Mouse (Mus musculus) mesoderm, embryonic 11.5 days (tissue): ENCODE measurements around the gene Hils1.

Experiments used
- DNase-seq: peaks from one replicate; pipeline ENCODE4 v3.0.0-alpha.2; 2012; ENCODE audit warnings: low read depth, low spot score

Hils1 gene

DNA sequence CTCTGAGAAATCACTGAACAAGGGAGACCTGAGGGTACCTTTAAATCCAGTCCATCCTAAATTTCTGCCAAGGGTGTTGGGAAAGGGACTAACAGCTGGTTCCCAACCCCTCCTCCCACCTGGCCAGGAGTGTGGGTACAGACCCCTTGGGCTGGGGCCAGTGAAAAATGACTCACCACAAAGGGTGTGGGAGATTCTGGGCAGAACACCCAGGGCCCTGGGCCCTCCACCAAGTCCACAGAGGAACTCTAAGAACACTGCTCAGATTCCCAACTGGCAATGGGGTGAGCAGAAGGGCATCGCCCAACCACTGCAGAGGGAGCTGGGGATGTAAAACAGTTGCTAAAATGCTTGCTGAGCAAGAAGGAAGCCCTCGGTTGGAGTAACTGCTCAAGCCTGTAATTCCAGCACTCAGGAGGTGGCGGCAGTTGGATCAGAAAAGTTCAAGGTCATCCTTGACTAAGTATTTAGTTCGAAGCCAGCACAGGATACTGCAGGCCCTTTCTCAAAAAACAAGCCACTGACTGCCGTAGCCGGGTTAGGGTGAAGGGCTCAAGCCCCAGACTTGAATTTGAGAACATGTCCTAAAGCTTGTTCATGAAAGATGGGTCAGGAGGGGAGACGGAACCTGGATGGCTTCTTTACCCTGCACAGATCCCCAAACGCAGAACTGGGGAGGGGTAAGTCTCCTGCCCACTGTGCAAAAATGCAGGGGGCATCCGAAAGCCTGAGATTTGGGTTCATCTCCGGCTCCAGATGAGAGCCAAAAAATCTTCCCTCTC lies 21.6 kb downstream of the Hils1 start:
- no peak for DNase-seq

DNA sequence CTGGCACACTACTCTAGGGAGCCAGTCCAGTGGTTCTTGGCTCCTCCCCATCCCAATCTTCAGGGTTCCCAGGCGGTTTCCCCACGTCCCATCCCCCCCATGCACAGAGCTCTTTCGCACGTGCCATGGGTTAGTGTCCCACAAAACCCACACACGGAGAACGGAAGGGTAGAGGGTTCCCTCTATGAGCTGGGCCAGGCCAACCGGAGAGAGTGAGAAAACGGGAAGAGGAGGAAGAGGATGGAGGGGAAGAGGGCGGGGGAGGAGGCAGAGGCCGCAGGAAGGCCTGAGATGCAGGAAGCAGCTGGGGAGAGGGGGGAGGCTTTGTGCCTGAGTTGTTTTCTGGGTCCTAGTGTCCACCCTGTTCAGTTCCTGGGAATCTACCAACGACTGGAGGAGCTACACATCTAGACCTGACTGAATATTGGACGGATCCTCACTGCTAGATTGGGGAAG lies 22.2 kb downstream of the Hils1 start:
- peak; percentile 93 for DNase-seq

DNA sequence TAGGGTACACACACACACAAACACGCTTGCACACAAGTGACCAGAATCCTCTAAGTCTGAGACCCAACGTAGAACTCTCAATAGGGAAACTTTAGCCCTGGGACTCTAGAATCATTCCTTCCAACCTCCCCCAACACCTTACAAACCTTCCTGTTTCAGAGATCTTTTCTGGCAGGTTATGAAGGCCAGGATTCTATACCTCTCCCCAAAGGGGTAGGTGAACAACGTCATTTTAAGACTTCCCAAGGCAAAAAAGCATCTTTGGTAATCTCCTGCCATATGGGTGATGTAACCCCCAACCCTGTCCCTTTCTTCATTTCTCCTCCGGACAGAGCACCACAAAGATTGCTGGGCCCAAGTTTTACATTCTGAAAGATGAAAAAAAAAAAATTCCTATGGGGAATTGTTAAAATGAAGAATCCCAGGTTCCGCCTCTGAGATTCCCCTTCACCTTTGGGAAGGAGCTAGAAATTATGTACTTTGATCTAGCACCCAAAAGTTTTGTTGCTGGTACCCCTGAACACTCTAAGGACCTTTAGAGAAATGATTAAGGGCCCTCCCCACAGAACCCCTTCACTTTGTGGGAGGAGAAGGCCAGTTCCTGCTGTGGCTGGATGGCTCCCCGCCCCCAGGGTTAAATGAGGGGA lies 22.8 kb downstream of the Hils1 start:
- no peak for DNase-seq

DNA sequence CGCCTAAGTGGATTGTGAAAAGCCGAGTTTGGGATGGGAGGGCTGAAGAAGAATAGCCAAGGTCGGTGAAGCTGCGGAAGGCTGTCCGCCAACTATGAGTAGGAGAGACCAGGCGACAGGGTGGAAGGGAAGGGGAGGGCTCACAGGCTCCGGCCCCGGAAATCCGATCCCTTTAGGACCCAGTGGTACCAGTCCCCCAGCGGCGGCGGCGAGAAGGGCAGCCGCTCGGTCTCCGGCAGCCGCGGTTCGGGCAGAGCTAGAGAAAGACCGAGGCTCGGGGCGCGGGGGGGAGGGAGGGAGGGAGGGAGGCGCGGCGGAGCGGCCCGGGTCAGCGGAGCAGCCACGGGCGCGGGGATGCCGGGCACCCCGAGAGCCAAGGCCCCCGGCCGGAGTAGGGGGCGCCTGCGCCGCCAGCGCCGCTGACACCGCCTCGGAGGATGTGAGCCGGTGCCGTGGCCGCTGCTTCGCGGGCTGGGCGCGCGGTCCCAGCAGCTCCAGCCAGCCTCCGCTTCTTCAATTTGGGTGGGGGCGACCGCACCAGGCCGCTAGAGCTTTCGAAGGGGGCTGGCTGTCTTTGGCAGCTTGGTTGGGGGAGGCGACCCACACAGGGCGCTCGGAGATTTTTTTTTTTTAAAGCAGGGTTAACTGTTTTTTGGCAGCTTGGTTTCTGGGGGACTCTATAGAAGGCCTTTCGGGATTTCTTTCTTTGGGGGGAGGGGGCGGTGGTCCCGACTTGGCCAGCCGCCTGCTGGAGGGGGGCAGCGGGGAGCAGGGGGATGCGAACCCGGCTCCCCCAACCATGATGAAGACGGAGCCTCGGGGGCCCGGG lies 23.6 kb downstream of the Hils1 start, which contains the start of gene Ppp1r9b:
Ppp1r9b (plus strand) TSS at position 287 of the 829 bp plus-strand sequence.
- peak; percentile 92 for DNase-seq

DNA sequence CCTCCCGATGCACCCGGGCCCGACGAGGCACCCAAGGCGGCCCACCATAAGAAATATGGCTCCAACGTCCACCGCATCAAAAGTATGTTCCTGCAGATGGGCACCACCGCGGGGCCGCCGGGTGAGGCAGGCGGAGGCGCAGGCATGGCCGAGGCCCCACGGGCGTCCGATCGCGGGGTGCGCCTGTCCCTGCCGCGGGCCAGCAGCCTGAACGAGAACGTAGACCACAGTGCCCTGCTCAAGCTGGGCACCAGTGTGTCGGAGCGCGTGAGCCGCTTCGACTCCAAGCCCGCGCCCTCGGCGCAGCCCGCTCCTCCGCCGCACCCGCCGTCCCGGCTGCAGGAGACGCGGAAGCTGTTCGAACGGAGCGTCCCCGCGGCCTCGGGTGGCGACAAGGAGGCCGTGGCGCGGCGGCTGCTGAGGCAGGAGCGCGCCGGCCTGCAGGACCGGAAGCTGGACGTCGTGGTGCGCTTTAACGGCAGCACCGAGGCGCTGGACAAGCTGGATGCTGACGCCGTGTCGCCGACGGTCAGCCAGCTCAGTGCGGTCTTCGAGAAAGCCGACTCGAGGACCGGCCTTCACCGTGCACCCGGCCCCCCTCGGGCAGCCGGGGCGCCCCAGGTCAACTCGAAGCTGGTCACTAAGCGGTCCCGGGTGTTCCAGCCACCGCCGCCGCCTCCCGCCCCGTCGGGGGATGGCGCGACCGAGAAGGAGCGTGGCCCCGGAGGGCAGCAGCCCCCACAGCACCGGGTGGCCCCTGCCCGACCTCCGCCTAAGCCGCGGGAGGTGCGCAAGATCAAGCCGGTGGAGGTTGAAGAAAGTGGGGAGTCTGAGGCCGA lies 24.5 kb downstream of the Hils1 start:
- DNase-seq, result no peak

DNA sequence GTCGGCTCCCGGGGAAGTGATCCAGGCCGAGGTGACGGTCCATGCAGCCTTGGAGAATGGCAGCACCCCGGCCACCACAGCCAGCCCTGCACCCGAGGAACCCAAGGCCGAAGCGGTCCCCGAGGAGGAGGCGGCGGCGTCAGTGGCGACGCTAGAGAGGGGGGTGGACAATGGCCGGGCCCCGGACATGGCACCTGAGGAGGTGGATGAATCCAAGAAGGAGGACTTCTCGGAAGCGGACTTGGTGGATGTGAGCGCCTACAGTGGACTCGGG lies 25.0 kb downstream of the Hils1 start:
- no peak for DNase-seq

DNA sequence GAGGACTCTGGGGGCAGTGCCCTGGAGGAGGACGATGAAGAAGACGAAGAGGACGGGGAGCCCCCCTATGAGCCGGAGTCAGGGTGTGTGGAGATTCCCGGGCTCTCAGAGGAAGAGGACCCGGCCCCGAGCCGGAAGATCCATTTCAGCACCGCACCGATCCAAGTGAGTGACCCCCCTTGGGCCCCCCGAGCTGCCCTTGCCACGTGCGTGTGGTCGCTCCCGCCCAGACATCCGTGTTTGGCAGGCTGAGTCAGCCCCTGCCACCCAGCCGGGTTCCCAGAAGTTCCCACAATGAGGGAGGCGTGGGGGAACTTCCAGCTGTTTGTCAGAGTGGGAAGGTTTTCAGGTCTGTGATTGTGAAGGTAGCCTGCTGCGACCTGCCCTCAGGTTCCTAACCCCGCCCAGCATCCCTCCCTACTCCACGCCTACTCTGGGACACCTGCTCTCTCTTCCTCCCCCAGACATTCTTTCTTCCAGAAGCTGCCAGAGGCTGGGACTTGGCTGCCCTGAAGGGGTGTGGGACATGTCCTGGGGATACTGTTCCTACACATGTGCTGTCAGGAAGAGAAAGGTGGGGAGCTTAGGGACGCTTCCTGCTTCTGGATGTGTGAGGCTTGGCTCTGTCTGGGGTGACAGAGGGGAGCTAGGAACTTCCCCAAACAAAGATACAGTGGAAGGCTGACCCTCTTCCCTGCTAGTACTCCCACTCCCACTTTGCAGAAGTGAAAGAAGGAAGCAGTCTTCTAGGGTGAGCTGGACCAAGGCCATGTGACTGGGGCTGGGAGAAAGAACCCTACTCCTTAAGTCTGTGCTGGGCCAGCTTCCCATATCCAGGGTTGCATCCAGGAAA lies 25.6 kb downstream of the Hils1 start:
- DNase-seq, result no peak

DNA sequence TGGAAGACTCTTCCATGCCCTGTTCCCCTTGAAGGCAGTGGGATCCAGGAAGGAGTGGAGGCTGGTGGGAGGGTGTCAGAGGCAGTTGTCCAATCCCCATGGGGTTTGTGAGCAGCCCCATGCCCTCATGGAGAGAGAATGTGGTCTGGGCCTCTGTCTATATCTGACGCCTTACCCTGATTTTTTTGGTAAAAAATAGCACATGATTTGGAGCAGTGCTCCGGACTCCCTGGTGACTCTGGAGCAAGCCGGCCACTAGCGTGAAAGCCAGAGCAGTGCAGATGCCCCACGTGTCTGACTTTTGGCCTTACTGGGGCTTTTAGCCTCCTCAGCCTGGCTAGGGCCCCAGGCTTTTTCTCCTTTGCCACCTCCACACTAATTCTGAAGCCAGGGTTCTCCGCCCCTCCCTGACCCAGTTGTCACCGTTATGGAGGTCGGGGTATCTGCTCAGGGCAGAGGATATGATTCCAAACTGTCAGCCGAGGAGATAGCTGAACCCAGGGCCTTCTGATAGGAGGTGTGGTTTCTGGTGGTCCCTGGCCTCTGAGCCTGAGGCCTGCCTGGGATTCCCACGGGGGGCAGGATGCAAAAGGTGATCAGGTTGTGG lies 26.9 kb downstream of the Hils1 start:
- DNase-seq, result no peak

DNA sequence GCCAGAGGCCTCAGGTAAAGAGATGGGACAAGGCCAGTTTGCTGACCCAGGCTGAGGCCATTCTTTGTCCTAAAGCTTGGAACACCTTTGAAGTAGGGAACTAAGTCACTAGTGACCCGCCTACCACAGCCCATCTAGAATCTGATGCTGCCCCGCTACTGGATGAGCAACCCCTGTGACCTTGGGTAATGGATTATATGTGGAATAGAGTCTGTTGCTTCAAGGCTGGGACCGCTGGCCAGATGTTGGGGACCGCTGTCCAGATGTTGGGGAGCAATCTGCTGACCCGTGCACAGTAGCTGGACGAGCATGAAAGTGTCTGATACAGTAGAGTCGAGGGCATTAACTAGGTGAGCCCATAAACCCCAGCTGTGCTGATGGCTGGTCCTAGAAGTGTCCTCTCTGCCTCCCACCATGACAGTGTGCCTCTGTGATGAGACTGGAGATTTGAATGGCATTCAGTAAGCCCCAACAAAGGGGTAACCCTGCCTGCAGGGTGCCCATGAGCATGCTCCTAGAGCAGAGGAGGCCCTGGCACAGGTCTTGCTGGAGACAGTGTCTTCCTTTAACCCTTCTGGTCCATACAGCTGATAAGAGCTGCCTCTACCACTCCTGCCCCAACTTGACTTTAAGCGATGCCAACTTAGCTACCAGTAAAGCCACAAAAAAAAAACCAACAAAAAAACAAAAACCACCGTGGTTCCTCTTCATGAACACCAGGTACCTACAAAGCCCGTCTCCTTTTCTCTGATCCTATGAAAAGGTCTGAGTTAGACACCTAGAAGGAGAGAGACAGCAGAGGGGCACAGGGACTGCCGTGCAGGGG lies 27.8 kb downstream of the Hils1 start:
- DNase-seq, result no peak

DNA sequence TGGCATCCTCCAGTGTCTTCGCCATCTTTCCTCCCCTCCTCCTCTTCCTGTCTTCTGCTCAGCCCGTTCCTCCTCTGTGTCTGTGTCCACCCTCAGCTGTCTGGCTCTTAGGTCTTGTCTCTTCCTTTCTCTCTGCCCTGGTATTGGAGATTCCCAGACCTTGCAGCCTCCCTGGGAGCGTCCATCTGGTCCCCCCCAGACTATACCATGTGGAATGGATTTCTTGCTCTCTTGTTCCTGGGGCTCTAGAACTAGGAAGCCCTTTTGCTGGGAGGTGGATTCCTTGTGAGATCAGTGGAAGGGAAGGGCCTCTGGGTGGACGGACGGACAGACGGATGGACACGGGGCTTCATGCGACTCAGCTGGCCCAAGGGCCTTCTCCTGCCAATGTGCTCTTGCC lies 28.7 kb downstream of the Hils1 start:
- DNase-seq, result no peak

DNA sequence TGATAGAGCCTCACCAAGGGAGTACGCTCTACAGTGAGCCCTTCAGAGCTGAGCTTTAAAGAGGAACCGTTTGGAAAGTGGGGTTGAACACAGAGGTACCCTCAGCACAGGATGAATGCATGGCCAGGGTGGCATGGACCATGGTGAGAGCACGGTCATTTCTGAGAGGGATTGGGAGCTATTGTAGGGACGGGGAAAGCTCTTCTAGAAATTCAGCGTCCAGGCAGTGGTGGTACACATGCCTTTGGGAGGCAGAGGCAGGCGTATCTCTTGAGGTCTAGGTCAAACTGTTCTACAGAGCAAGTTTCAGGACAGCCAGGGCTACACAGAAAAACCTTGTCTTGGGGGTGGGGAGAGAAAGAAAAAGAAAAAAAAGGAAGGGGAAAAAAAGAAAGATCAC lies 29.6 kb downstream of the Hils1 start:
- DNase-seq, result no peak

DNA sequence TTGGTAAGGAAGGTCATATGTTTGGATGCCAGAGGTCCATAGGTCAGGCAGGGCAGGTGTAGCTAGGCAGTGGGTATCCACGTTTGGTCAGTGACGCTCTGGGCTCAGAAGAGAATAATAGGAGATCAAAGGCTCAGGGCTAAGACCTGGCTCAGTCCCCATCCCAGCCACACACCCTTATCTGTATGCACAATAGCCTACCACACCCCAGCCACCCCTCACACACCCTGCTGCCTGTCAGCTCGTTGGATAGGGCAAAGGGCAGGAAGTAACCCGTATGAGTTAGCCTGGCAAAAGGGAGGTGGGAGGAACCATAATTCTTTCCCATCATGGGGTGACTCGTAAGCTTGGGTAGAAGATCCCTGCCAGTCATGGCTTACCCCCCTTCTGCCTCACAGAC lies 30.2 kb downstream of the Hils1 start:
- no peak for DNase-seq

DNA sequence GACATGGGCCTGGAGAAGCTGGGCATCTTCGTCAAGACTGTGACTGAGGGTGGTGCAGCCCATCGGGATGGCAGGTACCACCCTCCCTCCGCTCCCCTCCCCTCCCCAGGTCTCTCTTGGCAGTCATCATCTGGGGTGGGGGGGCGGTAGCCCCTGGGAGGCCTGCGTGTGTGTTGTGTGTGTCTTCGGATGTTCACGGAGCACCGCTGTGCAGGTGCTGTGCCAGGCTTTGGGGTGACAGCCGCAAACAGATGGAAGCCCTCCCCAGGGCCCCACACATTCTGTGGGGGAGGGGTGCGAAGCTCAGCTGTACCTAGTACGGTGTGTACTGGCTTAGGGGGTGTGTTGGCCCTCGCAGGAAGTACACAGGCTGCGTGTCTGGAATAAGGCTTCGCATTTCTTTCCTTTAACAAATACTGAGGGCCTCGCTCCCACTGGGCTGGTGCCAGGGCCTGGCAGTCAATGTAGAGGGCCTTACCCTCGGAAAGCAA lies 30.7 kb downstream of the Hils1 start:
- DNase-seq, result no peak

DNA sequence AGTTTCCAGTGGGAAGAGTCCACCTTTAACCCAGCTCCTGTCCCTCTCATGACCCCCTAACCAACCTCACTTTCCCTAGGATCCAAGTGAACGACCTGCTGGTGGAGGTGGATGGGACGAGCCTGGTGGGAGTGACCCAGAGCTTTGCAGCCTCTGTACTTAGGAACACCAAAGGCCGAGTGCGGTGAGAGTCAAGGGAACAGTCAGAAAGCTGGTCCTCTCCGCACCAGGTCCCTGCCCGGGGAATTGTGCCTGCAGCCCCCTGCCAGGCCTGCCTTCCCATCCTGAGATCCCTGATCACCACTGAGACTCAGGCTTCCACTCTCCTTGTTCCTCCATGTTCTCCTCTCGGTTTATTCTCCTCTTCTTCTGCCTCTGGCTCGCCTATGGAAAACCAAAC lies 32.7 kb downstream of the Hils1 start:
- DNase-seq, result no peak

DNA sequence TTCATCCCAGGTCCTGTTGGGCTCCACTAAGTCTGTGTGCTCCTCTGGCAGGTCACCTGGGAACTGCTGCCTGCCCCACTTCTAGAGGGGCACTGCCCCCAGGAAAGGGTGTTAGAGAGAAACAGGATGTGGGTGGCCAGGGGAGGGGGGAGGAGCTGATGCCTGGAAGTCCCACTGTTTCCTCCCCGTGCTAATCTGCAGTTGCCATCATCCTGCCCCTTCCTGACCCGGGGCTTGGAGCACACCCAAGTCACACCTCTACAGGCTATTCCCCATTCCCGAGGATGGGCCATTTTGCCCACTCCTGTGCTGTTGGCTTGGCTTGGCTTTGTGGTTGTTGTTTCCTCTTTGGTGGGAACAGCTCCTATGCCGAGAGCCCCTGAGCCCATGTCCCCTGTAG lies 33.2 kb downstream of the Hils1 start:
- no peak for DNase-seq

DNA sequence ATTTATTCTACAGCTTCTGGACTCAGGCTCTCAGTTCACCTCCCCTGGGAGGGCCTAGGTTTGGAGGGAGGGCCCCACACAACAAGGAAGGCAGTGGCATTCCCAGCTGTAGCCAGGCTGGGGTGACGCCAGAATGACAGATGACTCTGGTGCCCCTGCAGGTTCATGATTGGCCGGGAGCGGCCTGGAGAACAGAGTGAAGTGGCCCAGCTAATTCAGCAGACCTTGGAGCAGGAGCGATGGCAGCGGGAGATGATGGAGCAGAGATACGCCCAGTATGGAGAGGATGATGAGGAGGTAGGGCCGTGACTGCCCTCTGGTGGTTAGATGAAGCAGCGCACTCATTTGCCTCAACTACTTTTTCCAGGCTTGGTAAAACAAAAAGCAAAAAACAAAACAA lies 33.7 kb downstream of the Hils1 start:
- DNase-seq, result peak; percentile 88

DNA sequence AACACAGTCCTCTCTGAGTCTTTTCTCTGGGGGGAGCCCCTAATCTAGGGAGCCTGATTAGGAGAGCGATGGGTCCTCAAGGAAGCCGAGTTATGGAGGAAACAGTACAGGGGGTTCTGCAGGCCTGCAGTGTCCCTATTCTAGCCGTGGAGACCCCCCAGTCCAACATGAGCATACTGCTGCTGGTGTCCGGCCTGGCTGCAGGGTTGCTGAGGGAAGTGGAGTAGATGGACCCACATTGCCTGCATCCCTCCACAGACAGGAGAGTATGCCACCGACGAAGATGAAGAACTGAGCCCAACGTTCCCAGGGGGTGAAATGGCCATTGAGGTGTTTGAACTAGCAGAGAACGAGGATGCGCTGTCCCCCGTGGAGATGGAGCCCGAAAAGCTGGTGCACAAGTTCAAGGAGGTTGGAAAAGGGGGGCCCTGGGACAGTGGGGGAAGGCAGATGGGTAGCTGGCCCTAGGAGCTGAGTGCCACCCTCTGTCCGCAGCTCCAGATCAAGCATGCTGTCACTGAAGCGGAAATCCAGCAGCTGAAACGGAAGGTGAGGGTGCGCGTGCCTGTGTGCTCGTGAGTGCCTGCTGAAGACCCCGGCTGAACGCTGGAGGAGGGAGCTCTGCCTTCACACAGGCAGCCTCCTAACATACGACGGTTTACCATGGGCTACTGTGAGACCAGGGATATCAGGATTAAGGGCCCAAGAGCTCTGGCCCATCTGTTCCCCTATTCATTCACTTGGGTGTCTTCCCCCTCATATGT lies 34.4 kb downstream of the Hils1 start:
- DNase-seq, result no peak

DNA sequence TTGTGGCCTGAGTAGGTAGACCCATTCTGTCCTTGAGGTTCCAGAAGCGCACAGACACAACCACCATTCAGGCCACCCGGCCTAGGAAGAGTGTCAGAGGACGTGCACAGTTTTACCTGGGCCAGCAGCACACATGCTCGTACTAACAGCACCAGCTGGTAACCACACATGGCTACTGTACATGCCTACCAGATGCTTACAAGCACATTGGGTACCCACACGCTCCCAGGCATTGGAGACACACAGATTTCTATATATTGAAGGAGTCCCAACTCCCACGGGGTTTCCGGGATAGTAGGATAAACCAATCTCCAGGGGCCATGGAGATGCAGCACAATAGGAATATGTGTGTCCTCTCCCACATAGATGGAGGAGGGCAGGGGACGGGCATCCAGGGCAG lies 35.3 kb downstream of the Hils1 start:
- no peak for DNase-seq
